Mouse (Mus musculus): Measurements from ENCODE around the gene Samd8.

Gene Samd8

GRCm38 (mm10) chr14:21831830-21832403, 81.6 kb downstream of the Samd8 start:
- peak; percentile 43 for DNase-seq

- no peak for DNase-seq
These were observed 88.1 kb downstream of the Samd8 start for GRCm38 (mm10) chr14:21838336-21839017.

GRCm38 (mm10) chr14:21841819-21842592, 91.7 kb downstream of the Samd8 start:
- no peak for DNase-seq

GRCm38 (mm10) chr14:21843263-21843662, 92.9 kb downstream of the Samd8 start:
- DNase-seq = no peak

GRCm38 (mm10) chr14:21846827-21847380, 96.6 kb downstream of the Samd8 start:
- peak; percentile 60 for DNase-seq

GRCm38 (mm10) chr14:21847381-21848165, 97.2 kb downstream of the Samd8 start:
- DNase-seq = no peak

Data from cerebellum, adult 11-12 months (tissue).